Mouse (Mus musculus): ENCODE measurements around the gene Trim9.

Trim9 gene

GRCm38 (mm10) chr12:70208214-70208613 lies 139.2 kb downstream of the Trim9 start:
- DNase-seq: no peak

- no peak for DNase-seq
Observed at GRCm38 (mm10) chr12:70204433-70204832, 143.0 kb downstream of the Trim9 start.

DNA sequence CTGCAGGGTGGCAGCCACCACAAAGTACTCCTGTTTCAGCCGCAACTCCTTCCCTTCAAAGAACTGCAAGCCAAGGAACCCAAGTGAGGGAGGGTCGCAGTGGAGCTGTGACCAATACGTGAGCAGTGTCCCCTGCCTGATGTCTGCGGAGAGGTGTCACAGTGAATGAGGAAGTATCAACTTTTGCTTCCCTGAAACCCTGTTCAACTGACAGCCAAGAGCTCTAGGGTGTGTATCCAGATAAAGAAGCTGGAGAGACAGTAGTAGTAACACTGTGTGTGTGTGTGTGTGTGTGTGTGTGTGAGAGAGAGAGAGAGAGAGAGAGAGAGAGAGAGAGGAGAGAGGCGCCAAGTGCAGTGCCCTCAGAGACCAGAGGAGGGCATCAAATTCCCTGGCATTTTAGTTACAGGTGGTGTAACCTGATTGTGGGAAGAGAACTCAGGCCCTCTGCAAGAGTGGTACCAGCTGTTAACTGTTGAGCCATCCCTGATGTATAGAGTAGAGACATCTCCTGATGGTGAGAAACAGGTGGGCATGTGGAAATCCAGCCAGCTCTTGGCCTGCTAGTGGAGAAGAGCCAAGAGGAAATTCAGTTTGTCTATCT lies 145.4 kb downstream of the Trim9 start:
- no peak for DNase-seq

DNA sequence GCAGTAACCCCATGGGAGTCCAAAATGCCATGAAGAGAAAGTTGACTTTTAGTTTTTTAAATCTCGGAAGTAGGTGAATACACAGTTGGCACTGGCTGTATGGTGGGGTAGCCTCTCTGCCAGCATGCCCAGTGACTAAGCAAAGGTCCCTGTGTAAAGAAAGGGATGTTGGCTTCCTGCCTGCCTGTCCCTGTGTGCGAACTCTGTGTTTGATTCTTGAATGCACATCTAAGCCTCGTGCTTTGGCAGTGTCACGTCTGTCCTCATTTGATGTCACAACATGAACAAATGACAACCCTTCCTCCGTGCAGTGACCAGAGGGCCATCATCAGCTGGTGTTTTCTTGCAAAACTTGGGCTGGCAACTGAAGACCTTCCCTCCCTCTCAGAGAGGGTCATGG lies 151.1 kb downstream of the Trim9 start:
- no peak for DNase-seq

DNA sequence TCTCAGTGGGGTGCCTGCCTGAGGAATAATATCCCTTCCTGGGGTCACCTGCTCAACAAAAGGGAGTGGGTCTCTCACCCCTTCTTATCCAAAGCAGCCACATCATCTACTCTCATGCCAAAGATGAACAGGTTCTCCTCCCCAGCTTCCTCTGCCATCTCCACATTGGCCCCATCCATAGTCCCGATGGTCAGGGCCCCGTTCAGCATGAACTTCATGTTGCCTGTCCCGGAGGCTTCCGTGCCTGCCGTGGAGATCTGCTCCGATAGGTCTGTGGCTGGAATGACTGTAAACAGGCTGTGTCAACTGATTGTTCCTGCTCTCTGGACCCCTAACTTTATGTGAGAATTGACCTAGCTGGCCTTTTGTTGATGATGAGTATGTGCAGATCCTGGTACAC lies 152.0 kb downstream of the Trim9 start:
- DNase-seq: no peak

All from lung, postnatal 4 days (tissue).